Mouse (Mus musculus) gastrocnemius, postnatal 14 days (tissue): ENCODE data around the gene Rgs7bp. TPM values are rescaled to one million over a fixed set of nuclear protein-coding genes. Genes with fewer than 3 reads are reported as not detected.

Experiments used
- DNase-seq: peaks from one replicate; pipeline ENCODE4 v3.0.0; 2021; ENCODE audit warnings: mixed read lengths
- intact Hi-C: fragments of 180-260 bp; cut with DNase I; formaldehyde crosslinking; loops from one replicate; pipeline ENCODE4 v1.15.1; 2025; ENCODE audit warnings: low total_unique reads
- total RNA-seq, 2 experiments: library from RNA; stranded (reverse); gene quantifications; 2 replicates each; pipeline ENCODE4 v1.2.3; 2021

Gene Rgs7bp
- total RNA-seq, 2 experiments from 2014 or later, result 1.3 to 1.4 TPM

DNA sequence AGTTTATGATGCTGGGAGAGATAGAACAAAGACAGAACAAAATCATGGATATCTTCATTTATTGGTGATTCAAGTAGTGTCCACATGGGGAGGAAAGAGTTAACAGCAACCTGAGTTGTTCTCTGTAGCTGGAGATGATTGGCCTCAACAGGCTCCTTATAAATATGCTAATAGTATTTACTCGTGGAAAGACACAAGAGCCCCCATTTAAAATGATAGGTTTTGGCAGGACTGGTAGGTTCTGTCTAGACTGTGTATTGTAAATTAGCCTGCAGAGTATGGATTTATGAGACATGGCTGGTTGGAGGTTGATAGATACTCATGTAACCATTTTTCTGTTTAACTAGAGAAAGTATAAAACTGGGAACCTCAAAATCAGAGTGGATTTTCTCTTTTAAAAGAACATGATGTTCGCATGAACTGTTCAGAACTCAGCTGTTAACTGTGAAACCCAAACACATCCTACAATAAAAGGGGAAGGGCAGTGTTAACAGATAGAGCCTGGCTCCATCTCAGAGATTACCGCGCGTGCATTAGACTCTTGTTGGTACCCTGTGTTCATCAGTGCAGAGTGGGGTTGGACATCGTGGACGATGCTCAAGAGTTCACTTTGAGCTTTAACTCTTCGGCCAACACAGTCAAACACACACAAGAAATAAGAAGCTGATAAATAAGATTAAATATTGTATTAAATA is 38.9 kb downstream of the Rgs7bp start:
- intact Hi-C loops, result no loop called here

DNA sequence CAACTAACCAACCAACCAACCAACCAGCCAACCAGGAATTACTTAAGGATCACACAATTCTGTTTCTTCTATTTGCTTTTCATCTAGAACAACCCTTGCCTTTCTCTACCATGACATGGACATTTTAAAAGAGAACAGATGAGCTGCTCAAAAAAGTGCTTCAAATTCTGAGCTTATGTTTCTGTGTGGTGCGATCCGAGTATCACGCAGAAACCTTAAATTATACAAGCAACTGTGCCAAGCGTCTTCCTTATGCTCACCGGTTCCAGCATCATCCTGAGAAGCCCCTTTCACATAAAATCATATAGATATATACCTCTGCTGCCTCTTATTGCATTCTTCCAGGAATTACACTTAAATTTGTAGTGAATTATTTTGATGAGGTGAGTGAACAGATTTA is 43.4 kb downstream of the Rgs7bp start:
- DNase-seq, result no peak
- intact Hi-C loops, result no loop called here

More for the DNA sequence above, 38.9 kb downstream of the Rgs7bp start:
- DNase-seq, result no peak

DNA sequence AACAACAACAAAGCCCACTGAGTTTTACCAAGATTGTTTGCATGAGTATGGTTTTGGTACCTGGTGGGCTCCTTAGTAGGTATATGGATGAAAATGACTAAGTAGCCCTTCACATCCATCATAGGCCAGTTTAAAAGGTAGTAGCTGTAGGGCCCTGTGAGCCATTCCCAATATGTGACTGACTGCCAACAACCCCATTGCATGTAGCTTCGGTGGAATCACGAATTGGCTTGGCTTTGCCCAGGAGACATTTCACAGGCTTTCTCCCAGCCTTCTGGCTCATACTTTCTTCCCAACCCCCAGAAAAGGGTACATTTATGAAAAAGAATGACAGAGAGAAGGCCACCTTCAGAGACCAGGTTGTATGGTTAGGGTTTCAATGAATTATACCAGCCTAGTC is 45.8 kb downstream of the Rgs7bp start:
- DNase-seq, result no peak
- intact Hi-C loops, result no loop called here

DNA sequence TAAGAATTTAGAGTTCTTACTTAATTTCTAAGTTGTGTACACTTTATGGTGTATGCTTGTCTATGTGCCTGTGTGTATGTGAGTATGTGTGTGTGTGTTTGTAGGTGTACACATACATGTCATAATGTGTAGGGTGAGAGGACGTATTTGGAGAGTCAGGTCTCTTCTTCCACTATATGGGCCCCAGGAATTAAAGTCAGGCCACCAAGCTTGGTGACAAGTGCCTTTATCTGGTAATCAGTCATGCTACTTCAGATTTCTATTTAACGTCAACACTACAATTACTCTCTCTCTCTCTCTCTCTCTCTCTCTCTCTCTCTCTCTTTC is 51.9 kb downstream of the Rgs7bp start:
- intact Hi-C loops, result no loop called here

DNA sequence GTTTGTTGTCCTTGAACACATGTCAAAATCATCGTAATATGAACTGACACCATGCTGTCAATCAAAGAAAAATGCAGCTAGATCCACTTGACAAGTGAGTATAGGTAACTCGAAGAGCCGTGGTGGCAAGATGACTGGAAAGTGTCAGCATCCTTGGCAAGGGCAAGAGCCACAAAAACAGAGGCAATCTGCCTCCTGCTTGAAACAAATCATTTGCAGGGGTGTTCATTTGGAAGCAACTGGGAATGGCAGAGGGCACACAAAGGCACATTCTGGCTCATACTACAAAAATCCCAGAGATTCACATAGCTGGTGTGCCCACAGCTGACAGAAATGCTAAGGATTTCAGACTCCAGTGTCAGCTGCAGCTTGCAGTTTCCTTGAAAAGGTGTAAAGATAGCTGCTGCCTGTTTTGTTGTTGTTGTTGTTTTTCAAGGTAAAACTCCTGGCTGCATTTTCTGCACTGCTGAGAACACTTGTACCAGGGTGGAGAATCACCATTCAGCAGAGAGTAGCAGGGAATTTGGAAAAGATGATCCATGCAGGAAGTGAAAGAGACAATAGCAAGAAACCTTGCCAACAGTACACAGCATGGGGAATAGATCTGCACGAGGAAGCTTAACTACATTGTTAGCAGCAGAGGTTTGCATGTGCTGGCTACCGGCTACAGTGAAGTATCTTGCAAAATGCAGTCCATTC is 52.4 kb downstream of the Rgs7bp start:
- DNase-seq, result no peak
- intact Hi-C loops, result no loop called here

More for the DNA sequence above, 51.9 kb downstream of the Rgs7bp start:
- DNase-seq, result no peak

DNA sequence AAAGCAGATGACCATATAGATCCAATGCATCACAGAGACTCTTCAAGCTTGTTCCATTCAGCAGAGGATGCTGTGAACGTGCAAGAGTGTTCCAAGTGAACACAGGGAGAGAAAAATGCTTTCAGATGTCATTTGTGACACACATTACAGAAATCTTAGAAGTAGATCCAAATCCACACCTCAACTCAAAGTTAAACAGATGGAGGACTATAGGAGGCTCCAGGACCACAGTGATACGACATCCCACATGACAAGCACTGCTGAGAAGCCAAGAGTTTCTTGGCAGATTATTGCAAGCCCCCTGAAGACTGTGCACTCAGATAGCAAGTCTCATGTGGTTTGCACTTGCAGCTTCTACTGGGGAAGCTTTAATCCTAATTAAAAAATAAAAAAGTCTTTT is 53.0 kb downstream of the Rgs7bp start:
- no peak for DNase-seq
- intact Hi-C loops, result no loop called here

DNA sequence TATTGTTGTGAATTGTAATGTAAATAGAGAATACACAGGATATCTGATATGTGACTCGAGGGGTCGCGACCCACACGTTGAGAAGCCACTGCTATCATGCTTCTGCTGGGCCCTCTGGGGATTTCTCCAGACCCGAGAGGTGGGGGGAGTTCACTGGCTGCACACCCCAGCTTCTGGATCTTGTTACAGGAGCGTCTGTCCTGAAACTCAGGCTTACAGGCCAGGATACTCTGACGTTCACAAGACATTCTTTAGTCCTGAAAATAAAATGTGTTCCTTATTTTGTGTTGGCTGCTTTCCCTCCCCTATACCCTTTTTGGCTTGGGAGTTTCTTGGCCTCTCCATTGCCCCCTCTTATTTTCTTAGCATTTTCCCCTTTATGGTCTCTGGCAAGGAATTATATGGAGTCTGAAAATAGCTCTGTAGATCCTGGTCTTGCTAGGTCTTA is 65.9 kb downstream of the Rgs7bp start:
- DNase-seq, result no peak
- intact Hi-C loops, result no loop called here

DNA sequence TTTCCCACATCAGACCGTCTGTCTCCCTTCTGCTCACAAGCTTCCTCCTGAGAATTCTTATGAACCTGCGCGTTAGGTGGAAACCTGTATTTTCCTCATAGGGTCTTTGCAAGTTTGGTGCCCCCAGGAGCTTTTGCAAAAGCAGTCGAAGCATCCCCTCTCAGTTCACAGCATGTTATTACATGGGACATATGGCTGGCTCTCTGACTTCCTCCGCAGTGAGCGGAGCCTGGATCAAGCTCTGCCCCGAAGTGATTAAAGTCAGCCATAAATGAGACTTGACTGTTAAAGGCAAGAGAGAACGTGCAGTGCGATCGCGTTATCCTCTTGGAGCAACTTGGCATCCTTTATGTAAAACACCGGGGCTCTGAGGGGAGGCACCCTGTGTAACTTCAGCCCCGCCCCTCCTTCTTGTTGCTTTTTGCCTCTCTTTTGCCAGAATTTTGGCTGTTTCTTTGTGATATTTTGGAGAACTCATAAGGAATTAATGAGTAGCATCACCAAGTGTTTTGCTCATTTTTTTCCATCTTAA is 66.7 kb downstream of the Rgs7bp start:
- DNase-seq, result no peak
- intact Hi-C loops, result no loop called here

DNA sequence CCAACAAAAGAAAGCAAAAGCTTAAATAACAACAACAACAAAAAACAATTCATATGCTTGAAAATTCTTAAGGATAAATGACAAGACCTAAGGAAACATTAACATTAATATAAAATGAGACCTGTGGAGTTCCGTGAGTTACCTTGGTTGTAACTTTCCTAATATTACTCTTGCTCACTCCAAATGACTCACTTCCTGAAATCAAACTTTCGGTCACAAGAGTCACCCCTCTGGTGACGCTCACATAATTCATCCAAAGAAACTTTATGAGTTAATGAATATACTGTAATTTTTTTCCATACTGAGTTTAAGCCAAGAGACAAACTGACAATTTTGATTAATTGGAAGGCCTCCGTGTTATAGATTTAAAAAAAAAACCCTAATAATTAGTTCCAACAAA is 69.0 kb downstream of the Rgs7bp start:
- intact Hi-C loops, result no loop called here
- no peak for DNase-seq

DNA sequence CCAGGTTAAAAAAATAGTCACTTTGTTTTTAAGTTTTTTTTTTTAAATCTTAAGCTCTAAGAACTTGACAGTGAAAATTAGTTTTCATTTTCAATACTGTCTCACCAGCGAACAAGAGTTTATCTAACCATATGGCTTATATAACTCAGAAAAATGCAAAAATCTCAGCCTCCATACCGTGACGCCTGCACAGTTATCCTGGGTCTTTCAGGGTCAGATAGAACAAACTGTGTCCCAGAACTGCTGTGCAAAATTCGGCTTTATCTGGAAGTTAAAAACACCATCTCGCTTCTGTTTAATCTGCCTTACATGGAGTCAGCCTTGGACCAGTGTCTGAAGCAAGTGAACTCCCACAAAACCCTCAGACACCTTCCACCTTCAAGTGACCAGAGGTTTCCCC is 70.7 kb downstream of the Rgs7bp start:
- no peak for DNase-seq
- intact Hi-C loops, result no loop called here

DNA sequence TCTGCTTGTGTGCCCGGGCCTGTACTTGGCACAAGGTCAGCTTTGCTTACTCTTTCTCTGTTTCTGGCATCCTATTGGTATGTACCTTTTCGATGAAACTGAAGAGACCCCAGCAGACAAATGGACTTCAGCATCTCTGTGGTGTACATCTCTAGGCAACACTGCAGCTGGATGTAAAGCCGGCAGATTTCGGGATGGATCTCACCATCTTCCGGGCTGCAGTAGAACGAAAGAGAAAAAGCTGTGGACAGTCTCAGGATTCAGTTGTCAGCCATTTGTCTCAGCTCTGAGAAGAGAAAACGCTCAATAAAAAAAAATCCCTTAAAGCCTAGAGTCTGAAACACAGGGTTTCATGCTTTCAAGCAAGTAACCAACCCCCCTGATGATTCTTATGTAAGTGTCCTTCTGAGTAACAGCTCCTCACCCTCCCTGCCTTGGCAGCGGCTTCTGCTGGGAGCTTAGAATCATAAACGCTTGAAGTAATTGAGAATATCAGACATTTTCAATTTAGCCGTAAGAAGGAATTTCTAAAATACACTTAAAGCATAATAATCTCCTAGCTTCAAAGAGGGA is 71.9 kb downstream of the Rgs7bp start:
- DNase-seq, result no peak
- intact Hi-C loops, result no loop called here

DNA sequence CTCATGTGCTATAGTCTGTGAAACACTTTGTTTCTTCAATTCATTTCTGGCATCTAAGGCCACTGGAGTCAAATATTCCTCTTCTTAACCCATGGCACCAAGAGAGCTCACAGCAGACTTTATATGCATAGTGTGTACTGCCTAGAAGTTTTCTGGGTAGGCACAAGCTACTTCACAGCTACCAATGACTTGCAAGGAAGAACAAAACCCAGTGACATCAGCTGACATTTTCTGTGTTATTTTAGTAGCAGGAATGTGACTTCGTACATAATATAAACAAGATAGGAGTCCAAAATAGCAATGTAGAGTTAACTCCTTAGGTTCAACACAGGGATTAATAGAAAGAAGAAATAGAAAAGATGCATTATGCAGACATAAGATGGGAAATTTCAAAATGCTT is 76.6 kb downstream of the Rgs7bp start:
- intact Hi-C loops, result no loop called here
- DNase-seq, result no peak

DNA sequence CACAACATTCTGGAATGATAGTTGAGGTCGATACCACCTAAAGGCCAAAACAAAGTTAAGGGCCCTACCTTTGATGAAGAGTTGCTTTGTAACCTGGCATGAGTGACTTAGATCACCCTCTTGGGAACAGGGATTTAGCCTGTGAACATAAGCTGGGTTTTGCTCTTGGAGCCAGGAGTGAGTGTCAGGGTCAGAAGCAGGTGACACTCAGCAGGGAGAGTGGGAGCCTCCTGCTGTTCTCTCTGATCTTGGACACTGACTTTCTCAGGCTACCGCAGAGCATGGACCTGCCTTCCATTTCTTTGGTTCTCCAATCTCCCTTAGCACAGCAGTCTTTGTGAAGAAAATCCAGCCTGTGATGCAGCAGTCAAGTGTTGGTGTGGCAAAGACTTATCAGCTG is 87.2 kb downstream of the Rgs7bp start:
- no peak for DNase-seq
- intact Hi-C loops, result no loop called here

DNA sequence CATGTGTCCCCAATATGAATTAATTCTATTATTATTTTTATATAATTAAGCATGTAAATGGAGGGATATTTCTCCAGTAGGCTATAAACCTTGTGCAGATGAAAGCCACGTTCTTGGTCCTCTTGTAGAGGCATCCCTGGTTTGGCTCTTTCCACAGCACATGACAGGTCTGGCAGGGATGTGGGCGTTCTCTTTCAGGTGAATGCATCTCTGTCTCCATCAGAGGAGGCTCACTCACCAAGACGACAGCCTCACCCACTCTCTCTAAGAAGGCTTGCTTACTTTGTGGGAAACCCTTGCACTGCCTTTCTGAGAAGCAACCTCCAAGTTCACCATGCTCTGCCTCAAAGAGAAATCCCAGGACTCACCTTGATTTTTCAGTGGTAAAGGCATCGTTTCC is 91.0 kb downstream of the Rgs7bp start:
- no peak for DNase-seq
- intact Hi-C loops, result no loop called here

DNA sequence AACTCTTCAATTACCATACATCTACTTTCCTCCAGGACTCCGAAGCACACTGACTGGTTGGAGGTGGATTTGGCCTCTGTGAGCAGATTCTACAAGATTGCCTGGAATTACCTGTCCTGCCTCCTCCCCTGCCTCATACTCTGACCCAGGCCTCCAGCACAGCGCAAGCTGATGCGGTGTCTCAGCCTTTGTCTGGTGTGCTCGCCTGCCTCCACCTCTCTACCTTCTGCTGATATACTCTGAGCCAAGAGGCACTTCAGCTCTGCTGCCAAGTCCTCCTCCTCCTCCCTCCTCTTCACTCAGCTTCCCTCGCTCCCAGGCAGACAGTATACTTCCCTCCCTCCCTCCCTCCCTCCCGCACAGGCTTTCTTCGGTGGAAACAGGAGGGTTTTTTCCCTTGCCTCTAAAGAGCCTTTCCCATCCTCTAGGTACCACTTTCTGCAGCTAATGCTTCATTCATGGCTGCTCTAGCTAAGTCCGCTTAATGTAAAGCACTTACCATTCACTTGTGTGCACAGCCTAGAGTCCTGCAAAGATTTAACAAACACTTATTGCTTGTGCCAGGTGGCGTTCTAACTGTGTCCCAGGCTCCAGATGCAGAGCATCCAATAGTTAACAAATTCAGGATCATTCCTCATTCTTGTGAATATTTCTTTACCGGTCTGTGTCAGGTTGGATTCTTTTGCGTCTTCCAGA is 91.9 kb downstream of the Rgs7bp start:
- intact Hi-C loops, result no loop called here
- DNase-seq, result no peak

DNA sequence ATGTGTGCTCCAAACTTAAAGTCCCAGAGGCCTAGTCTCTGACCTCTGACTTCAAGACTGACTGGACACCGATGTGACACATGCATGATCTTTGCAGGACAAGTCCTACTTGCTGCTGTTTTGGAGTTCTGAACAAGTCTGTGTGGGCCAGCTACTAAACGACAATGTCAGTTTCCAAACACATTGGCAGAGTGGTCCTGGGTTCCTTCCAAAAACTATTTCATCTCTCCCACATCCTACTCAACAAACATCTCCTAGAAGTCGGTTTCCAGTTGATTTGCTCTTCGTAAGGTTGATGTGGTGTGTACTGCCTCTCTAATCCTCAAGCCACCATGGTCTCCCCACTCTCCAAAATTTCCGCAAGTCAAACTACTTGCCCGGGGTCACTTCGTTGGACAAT is 92.6 kb downstream of the Rgs7bp start:
- intact Hi-C loops, result no loop called here
- no peak for DNase-seq

DNA sequence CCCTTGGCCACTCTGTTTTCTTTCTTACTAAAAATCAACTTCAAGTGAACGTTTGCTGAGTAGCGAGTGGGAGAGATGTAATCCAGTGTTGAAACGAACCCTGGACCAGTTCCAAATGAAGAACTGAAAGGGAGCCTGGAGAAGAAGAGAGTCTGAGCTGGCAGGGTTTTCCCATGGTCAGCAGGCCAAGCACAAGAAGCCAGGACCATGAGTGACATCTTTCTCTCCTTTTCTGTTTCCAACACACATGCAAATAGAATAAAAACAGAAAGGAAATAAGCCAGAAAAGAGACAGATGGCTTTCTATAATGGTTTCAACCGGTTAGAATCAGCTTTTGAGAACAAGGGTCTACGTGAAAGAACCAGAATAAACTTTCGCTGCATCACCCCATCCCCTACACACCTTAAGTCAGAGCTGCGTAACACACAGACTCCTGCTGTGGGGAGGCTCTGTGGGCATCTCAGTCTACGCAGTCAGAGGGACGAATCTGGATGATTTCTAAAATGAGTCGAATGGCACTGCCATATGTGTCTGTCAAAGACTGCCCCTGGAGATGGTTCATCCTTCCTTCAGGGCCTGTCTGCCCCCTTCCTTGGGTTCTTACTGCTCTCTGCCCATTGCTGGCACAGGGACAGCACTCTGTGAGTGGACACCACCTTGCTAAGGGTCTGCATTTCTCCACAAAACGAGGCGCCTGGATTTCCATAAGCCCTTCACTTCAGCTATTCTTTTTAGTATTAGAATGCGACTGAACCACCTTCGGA is 93.6 kb downstream of the Rgs7bp start:
- DNase-seq, result peak; percentile 12
- intact Hi-C loops, result no loop called here

DNA sequence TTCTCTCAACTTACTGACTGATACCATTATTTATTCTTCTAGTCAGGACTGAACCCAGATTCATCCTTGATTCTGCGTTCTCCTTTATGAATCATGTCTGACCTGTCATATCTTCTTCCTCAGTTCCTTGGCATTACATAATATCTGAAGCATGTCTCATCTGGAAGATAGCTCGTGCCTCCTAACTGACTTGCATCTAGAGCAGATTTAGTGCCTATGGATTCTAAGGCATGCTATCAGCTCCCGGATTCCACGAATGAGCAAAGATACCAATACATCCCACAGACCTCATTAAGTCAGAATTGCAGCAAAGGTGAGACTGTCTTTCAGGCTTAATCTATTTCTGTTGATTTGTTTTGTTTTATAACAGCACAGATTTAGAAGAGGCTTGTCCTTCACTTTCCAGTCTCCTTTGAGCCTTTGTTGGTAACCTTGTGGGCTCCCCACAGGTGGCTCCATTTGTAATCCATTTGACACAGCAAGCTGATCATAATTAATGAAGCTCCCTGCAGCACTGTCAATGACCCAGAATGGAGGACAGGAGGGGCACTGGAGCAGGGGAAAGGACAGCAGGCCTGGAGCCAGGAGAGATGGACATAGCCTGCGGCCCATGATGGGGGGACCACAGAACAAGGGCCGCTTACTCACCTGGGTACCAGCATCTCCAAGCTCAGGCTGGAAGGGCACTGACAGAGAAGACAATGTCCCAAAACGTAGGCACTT is 94.4 kb downstream of the Rgs7bp start:
- intact Hi-C loops, result no loop called here
- DNase-seq, result no peak

DNA sequence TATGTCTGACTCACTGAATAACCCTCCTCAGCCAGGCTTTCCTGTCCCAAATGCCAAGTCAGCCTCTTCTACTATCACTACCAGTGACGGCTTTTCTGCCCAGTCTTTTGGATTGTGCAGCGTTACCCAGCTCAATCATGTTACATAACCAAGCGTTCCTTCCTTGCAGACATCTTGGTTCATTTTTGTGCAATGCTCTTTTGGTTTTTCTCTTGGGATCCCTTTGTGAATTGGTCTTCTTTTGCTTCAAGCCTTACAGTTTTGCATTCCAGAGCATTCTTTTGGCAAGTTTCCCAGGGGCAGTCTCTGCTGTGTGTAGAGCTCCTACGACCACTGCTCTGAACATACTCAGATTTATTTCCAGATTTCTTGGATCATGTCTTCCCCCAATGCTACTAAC is 95.0 kb downstream of the Rgs7bp start:
- no peak for DNase-seq
- intact Hi-C loops, result no loop called here
